Mouse (Mus musculus) naive thymus-derived CD4-positive, alpha-beta T cell, adult 5 months (primary cell): ENCODE results near the gene Rhox11. TPM values are rescaled to one million over a fixed set of nuclear protein-coding genes. Genes with fewer than 3 reads are reported as not detected.

Source experiments
- polyA plus RNA-seq: library from polyadenylated mRNA; unstranded; fragments of 100-300 nt; shearing (Covaris generic); gene quantifications from one replicate; pipeline ENCODE4 v1.2.1, GENCODE M21; 2017

Rhox11 gene
- not detected for polyA plus RNA-seq

DNA sequence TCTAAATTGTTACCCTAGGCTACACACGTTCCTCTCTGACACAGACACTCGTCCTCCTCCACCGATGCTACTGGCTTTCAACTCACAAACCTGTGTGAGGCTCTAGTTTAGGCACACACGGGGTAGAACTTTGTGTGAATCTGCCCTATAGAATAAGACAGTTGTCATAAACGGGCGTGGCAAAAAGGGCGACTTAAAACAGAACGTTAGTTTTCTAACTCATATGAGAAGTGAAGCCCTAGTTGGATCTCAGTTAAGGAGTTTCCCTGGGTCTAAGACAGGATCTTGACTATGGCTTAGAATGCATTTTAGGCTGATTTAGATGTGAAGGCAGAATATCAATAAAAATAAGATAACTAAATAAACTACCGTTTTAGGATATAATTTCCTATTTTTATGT is at the start of gene Rhox11:
Gene Rhox11, minus strand, starts transcription at position 101 of the 400 bp plus-strand sequence.

DNA sequence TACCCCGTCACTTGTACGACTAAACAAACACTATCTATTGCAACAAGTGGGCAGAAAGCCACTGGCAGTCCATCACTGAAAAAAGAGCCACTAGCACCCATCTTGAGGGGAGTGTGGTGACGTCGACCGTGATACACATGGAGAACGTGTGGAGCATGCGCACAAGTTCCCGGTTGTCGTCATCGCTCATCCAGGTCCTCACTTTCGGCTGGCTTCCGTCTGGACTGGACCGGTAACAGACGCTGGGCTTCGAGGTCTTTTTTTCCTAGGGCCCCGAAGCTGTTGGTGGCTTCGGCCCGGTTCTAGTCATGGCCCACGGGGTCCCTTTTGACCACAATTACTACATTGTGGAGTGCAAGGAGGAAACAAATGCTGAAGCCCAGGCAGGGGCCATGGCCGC is 36.0 kb upstream of the Rhox11 start, which contains the start of gene Rhox13:
Gene Rhox13, plus strand, starts transcription at position 238 of the 400 bp plus-strand sequence.

DNA sequence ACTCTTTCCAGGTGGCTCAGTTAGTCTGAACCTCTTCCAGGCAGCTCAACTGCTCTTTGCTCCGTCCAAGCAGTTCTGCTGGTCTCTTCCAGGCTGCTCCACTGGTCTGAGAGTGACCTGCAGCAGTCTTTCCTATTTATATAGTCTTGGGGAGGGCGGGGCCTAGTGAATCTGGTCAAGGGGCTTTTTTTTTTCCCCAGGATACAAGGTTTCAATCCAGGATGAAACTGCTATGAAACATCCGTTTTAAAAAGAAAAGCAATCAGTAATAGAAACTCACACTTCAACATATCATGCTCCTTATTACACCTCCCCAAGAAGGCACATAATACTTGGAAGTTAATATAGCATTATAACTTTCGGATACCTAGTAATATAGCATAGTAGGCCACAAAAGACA is 25.9 kb upstream of the Rhox11 start, which contains the start of gene Rhox12:
Gene Rhox12, minus strand, starts transcription at position 101 of the 400 bp plus-strand sequence.

DNA sequence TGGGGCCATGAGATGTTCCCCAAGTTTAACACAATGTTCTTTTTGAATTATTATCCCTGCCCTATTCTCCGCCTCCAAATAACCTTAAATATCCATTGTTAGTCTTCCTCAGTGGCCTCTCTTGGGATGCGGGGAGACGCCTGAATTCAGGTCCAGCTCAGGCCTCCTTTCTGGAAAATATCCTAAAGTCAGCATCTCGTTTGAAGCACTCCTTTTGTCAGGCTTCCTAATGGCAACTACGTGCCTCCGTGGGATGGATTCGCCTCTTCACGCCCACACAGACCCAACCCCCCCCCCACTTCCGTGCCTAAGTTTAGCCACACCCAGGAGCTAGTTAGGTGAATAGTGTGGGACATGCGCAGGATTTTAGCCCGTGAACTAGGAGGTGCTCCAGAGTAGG is 18.8 kb downstream of the Rhox11 start, which contains the start of gene Rhox10:
Gene Rhox10, plus strand, starts transcription at position 301 of the 400 bp plus-strand sequence.

DNA sequence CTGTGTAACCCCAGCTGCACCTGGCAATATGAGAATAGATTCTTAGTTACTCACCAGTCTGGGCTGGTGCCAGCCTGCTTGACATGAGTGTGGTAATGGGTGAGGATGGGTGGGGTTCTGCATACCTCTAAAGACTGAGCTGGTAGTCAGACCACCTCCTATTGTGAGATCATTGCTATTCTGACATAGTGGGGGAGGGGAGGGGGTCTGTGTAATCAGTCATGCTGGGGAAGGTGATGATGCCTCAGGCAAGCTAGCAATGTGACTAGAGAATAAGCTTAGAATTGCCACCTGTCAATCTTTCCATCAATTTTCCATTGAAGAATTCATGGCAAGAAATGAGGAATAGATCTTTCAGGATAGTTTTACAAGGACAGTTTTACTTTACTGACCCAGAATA is 41.9 kb downstream of the Rhox11 start, which contains the start of gene Btg1-ps2:
Gene Btg1-ps2, minus strand, starts transcription at position 101 of the 400 bp plus-strand sequence.

Other genes starting within 250 kb of the Rhox11 start
- gene Rhox8, start 206.2 kb downstream of the Rhox11 start, polyA plus RNA-seq = not detected
- not detected for gene Rhox7b, start 187.9 kb downstream of the Rhox11 start, polyA plus RNA-seq
- not detected for gene Rhox9, start 183.4 kb downstream of the Rhox11 start, polyA plus RNA-seq
- gene Btg1-ps1, start 66.3 kb downstream of the Rhox11 start, polyA plus RNA-seq = not detected
- not detected for gene Btg1-ps2, start 42.0 kb downstream of the Rhox11 start, polyA plus RNA-seq
- gene Rhox10, start 18.7 kb downstream of the Rhox11 start, polyA plus RNA-seq = not detected
- gene Rhox12, start 25.8 kb upstream of the Rhox11 start, polyA plus RNA-seq = not detected
- not detected for gene Rhox13, start 36.1 kb upstream of the Rhox11 start, polyA plus RNA-seq
- gene Zbtb33, start 104.7 kb upstream of the Rhox11 start, polyA plus RNA-seq = 1.7 TPM
- 0.10 TPM for gene Tmem255a, start 167.3 kb upstream of the Rhox11 start, polyA plus RNA-seq
- not detected for gene Atp1b4, start 231.0 kb upstream of the Rhox11 start, polyA plus RNA-seq